In genomic region chr14:23831284-23831683, GRCm38 (mm10) we compare ENCODE assay signal across 13 mouse cellular contexts.
A peak's percentile ranks its signal among the peaks of the same experiment; 100 is the strongest.
DNase-seq lines count a peak whose midpoint lies in the region; ATAC-seq and TF ChIP-seq lines count a peak whose summit lies in the region.
"Had no signal": no experiment of that assay in that cellular context is flagged by ENCODE, and none has a peak within 500 bp of the region (broad histone marks: within the 10 kb centered on the region; RNA-seq: fewer than 3 reads in every experiment).

No protein-coding gene starts in this region.

- H3K36me3 ChIP-seq in forebrain, postnatal 0 days (ENCODE audit: insufficient read depth), result no peaks in the 10 kb centered on the region
- no peaks in the 10 kb centered on the region for H3K36me3 ChIP-seq in forebrain, embryonic 12.5 days (replicated peaks)
- H3K36me3 ChIP-seq in midbrain, embryonic 14.5 days (ENCODE audit: control insufficient read depth, insufficient read depth, low read length), result no peaks in the 10 kb centered on the region
- H3K36me3 ChIP-seq: neural tube, embryonic 12.5 days had no signal

- 24% methylated on average over 5 of the region's 5 CpGs for WGBS in forebrain, postnatal 0 days
- 28% methylated on average over 5 of the region's 5 CpGs for WGBS in forebrain, embryonic 12.5 days
- 11% methylated on average over 5 of the region's 5 CpGs for WGBS in midbrain, embryonic 14.5 days

- no peak overlapping the region for H3K4me2 ChIP-seq in forebrain, postnatal 0 days (ENCODE audit: low read depth)
- no peak overlapping the region for H3K4me2 ChIP-seq in forebrain, embryonic 12.5 days
- H3K4me2 ChIP-seq in midbrain, embryonic 14.5 days (ENCODE audit: low read length), result no peak overlapping the region
- H3K4me2 ChIP-seq: neural tube, embryonic 12.5 days had no signal

- peaks cover 6% of the 10 kb centered on the region; the same call in 1 of the 2 replicates for H3K4me1 ChIP-seq in forebrain, postnatal 0 days (ENCODE audit: insufficient read depth)
- peaks cover 19% of the 10 kb centered on the region for H3K4me1 ChIP-seq in forebrain, embryonic 12.5 days
- peaks cover 20% of the 10 kb centered on the region for H3K4me1 ChIP-seq in cortical plate, adult 2 months (ENCODE audit: control insufficient read depth, insufficient read depth, low read length)
- H3K4me1 ChIP-seq in midbrain, embryonic 14.5 days (ENCODE audit: control insufficient read depth, insufficient read depth, low read length), result peaks cover 9% of the 10 kb centered on the region; the same call in 1 of the 2 replicates

- TF ChIP-seq CTCF in forebrain, postnatal 0 days (IDR thresholded peaks at IDR 0.05; ENCODE audit: low read depth), result no peak
- TF ChIP-seq CTCF in cortical plate, adult 2 months (IDR thresholded peaks at IDR 0.05; ENCODE audit: extremely low read depth, insufficient read depth, low read length), result no peak

- TF ChIP-seq POLR2A in cortical plate, adult 2 months (IDR thresholded peaks at IDR 0.05; ENCODE audit: extremely low read depth, insufficient read depth, low read length), result no peak

- no peak for DNase-seq in forebrain, postnatal 0 days
- peak; percentile 74 to 82 for DNase-seq in kidney, adult 8-10 months
- DNase-seq in midbrain, embryonic 14.5 days, result peak; percentile 39
- DNase-seq in urinary bladder, postnatal 4 days (ENCODE audit: low spot score in 2 of 2), result no peak
- DNase-seq in adrenal gland, adult (ENCODE audit: inconsistent age in 2 of 2, low spot score in 1 of 2), result no peak
- no peak for DNase-seq in thymus, postnatal 4 days
- DNase-seq: heart, adult 11 months; lung, postnatal 36 days had no signal

- H3K9me3 ChIP-seq in forebrain, postnatal 0 days (ENCODE audit: low read length), result no peaks in the 10 kb centered on the region
- no peaks in the 10 kb centered on the region for H3K9me3 ChIP-seq in forebrain, embryonic 12.5 days
- H3K9me3 ChIP-seq in midbrain, embryonic 14.5 days (ENCODE audit: control insufficient read depth, low read length), result no peaks in the 10 kb centered on the region
- H3K9me3 ChIP-seq: neural tube, embryonic 12.5 days had no signal

- H3K9ac ChIP-seq in forebrain, postnatal 0 days, result no peak overlapping the region
- no peak overlapping the region for H3K9ac ChIP-seq in forebrain, embryonic 12.5 days
- no peak overlapping the region for H3K9ac ChIP-seq in midbrain, embryonic 14.5 days (replicated peaks; ENCODE audit: low read length)
- H3K9ac ChIP-seq: liver, embryonic 14.5 days; neural tube, embryonic 12.5 days had no signal

- ATAC-seq in forebrain, postnatal 0 days, result no peak
- no peak for ATAC-seq in forebrain, embryonic 12.5 days (ENCODE audit: low FRiP score)
- no peak for ATAC-seq in midbrain, embryonic 14.5 days (ENCODE audit: low FRiP score, low TSS enrichment)
- ATAC-seq: forebrain, embryonic 14.5 days had no signal

- no peak overlapping the region for H3K4me3 ChIP-seq in forebrain, postnatal 0 days (ENCODE audit: low read depth, low read length)
- no peak overlapping the region for H3K4me3 ChIP-seq in forebrain, embryonic 12.5 days (replicated peaks)
- H3K4me3 ChIP-seq in cortical plate, adult 2 months (ENCODE audit: insufficient read depth, low read length), result no peak overlapping the region
- no peak overlapping the region for H3K4me3 ChIP-seq in midbrain, embryonic 14.5 days (replicated peaks; ENCODE audit: low read depth, low read length)
- H3K4me3 ChIP-seq: neural tube, embryonic 12.5 days had no signal

- H3K27ac ChIP-seq in forebrain, postnatal 0 days (ENCODE audit: low read depth, low read length), result 0 out of 2 replicates have a peak overlapping the region, but pooled peaks have one; percentile 9
- no peak overlapping the region for H3K27ac ChIP-seq in forebrain, embryonic 12.5 days
- 0 out of 2 replicates have a peak overlapping the region, but pooled peaks have one; percentile 6 for H3K27ac ChIP-seq in cortical plate, adult 2 months (ENCODE audit: insufficient read depth, low read length)
- peak overlapping the region; percentile 57 for H3K27ac ChIP-seq in midbrain, embryonic 14.5 days (replicated peaks; ENCODE audit: low read depth, low read length)
- H3K27ac ChIP-seq: liver, embryonic 14.5 days; neural tube, embryonic 12.5 days had no signal

- H3K27me3 ChIP-seq in forebrain, postnatal 0 days (ENCODE audit: insufficient read depth, low read length), result no peaks in the 10 kb centered on the region
- H3K27me3 ChIP-seq in forebrain, embryonic 12.5 days, result no peaks in the 10 kb centered on the region
- H3K27me3 ChIP-seq in midbrain, embryonic 14.5 days (ENCODE audit: control insufficient read depth, insufficient read depth, low read length), result no peaks in the 10 kb centered on the region
- H3K27me3 ChIP-seq: neural tube, embryonic 12.5 days had no signal

Comparison
In these comparisons a context has a peak if more than half of its experiments do, and no peak if none do; other contexts are left out.
1. DNase-seq: peak in kidney, adult 8-10 months (2 of 2) and midbrain, embryonic 14.5 days (single experiment); none in forebrain, postnatal 0 days (single experiment), urinary bladder, postnatal 4 days (0 of 2), adrenal gland, adult (0 of 2) and thymus, postnatal 4 days (single experiment).